In the genomic region with DNA sequence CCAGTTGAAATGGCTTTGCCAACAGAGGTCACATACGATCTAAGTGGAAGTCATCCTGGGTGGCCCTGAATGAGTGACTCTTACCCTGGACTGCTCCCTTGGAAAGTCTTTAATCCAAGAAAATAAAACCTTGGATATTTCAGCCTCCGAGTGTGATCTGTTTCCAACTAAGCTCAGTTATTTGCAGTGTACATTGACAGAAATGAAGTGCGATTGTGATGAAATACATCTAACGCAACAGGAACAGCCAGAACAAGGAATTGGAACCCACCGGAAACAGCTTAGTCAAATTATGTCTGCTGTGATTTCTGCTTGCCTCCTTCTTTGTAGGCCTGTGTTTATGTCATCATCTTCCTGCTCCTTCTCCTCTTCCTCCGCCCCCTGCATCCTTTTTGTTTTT, we compare ENCODE assay signal across 14 mouse cellular contexts.
"Had no signal": no experiment of that assay in that cellular context is flagged by ENCODE, and none has a peak within 500 bp of the region (broad histone marks: within the 10 kb centered on the region; RNA-seq: fewer than 3 reads in every experiment).

No protein-coding gene starts in this region.

- DNase-seq: kidney, adult 2 months; kidney, postnatal 36 days; layer of hippocampus, adult 9-11 months; layer of hippocampus, postnatal 36 days; liver, embryonic 13.5 days; liver, postnatal 0 days; right cerebral cortex, postnatal 14 days; thymus, postnatal 36 days had no signal

- H3K9me3 ChIP-seq: intestine, embryonic 15.5 days; limb, embryonic 15.5 days; liver, embryonic 13.5 days; midbrain, embryonic 15.5 days; neural tube, embryonic 13.5 days had no signal

- H3K4me2 ChIP-seq: intestine, embryonic 15.5 days; limb, embryonic 15.5 days; liver, embryonic 13.5 days; midbrain, embryonic 11.5 days; midbrain, embryonic 15.5 days; neural tube, embryonic 13.5 days had no signal

- H3K4me3 ChIP-seq: intestine, embryonic 15.5 days; limb, embryonic 15.5 days; liver, embryonic 13.5 days; megakaryocyte, embryonic 14.5 days; midbrain, embryonic 15.5 days; neural tube, embryonic 13.5 days had no signal

- H3K27me3 ChIP-seq: intestine, embryonic 15.5 days; limb, embryonic 15.5 days; liver, embryonic 13.5 days; midbrain, embryonic 15.5 days; neural tube, embryonic 13.5 days had no signal

- H3K36me3 ChIP-seq: intestine, embryonic 15.5 days; limb, embryonic 15.5 days; liver, embryonic 13.5 days; midbrain, embryonic 15.5 days; neural tube, embryonic 13.5 days had no signal

- H3K27ac ChIP-seq: intestine, embryonic 15.5 days; limb, embryonic 15.5 days; liver, embryonic 13.5 days; midbrain, embryonic 15.5 days; neural tube, embryonic 13.5 days had no signal

- H3K9ac ChIP-seq: intestine, embryonic 15.5 days; limb, embryonic 15.5 days; liver, embryonic 13.5 days; liver, postnatal 0 days; midbrain, embryonic 15.5 days; neural tube, embryonic 13.5 days had no signal

- H3K4me1 ChIP-seq: intestine, embryonic 15.5 days; limb, embryonic 15.5 days; liver, embryonic 13.5 days; megakaryocyte, embryonic 14.5 days; midbrain, embryonic 15.5 days; neural tube, embryonic 13.5 days had no signal

- ATAC-seq: intestine, embryonic 15.5 days; liver, postnatal 0 days; midbrain, embryonic 15.5 days had no signal
